In the genomic region with DNA sequence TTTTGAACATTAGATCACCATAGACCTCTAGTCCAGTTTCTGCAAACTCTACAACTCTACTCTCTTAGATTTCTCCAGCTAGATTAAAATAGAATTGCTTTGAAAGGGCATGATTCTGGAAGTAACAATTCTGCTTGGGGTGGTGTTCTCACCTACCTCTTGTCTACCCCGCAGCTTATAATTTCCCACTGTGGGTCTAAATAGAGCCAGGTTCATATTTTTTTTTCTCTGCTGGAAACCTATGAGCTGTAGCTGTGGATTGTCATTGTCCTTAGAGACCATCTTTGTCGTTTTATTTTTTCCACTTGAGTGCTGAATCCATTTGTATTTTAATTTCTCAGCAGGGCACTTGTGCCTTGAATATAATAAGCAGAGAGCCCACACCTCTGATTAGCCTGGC, we compare ENCODE assay signal across 20 mouse cellular contexts.
DNase-seq lines count a peak whose midpoint lies in the region; ATAC-seq and TF ChIP-seq lines count a peak whose summit lies in the region.
"Had no signal": no experiment of that assay in that cellular context is flagged by ENCODE, and none has a peak within 500 bp of the region (broad histone marks: within the 10 kb centered on the region; RNA-seq: fewer than 3 reads in every experiment).

No protein-coding gene starts in this region.

- ATAC-seq in forebrain, embryonic 14.5 days: no peak
- no peak for ATAC-seq in forebrain, embryonic 16.5 days
- no peak; the same call in 1 of the 2 replicates for ATAC-seq in midbrain, embryonic 14.5 days (ENCODE audit: low FRiP score, low TSS enrichment)
- no peak for ATAC-seq in midbrain, embryonic 16.5 days
- ATAC-seq: forebrain, postnatal 0 days had no signal

- H3K27me3 ChIP-seq in forebrain, embryonic 14.5 days (replicated peaks; ENCODE audit: control insufficient read depth, insufficient read depth, low read length): no peaks in the 10 kb centered on the region
- H3K27me3 ChIP-seq in forebrain, embryonic 16.5 days (replicated peaks; ENCODE audit: control insufficient read depth, insufficient read depth, low read length): no peaks in the 10 kb centered on the region
- H3K27me3 ChIP-seq in midbrain, embryonic 14.5 days (ENCODE audit: control insufficient read depth, insufficient read depth, low read length): no peaks in the 10 kb centered on the region
- H3K27me3 ChIP-seq in midbrain, embryonic 16.5 days (ENCODE audit: control insufficient read depth, insufficient read depth, low read depth, low read length): no peaks in the 10 kb centered on the region
- H3K27me3 ChIP-seq: embryonic facial prominence, embryonic 12.5 days; forebrain, embryonic 12.5 days had no signal

- no peak for TF ChIP-seq POLR2A in brain, embryonic 14.5 days (IDR thresholded peaks at IDR 0.05; ENCODE audit: borderline replicate concordance, extremely low read depth, insufficient read depth, insufficient read length, poor library complexity, severe bottlenecking)

- 26% methylated on average over 2 of the region's 2 CpGs for WGBS in forebrain, embryonic 14.5 days
- 22% methylated on average over 2 of the region's 2 CpGs for whole genome bisulfite sequencing in forebrain, embryonic 16.5 days
- 26% methylated on average over 2 of the region's 2 CpGs for WGBS in midbrain, embryonic 14.5 days
- WGBS in midbrain, embryonic 16.5 days: 20% methylated on average over 2 of the region's 2 CpGs

- H3K4me3 ChIP-seq in forebrain, embryonic 14.5 days (ENCODE audit: low read depth, low read length): no peak overlapping the region
- no peak overlapping the region for H3K4me3 ChIP-seq in forebrain, embryonic 16.5 days (replicated peaks; ENCODE audit: low read length)
- no peak overlapping the region for H3K4me3 ChIP-seq in midbrain, embryonic 14.5 days (replicated peaks; ENCODE audit: low read depth, low read length)
- H3K4me3 ChIP-seq in midbrain, embryonic 16.5 days (ENCODE audit: low read depth, low read length): no peak overlapping the region
- H3K4me3 ChIP-seq: embryonic facial prominence, embryonic 10.5 days; embryonic facial prominence, embryonic 12.5 days; forebrain, embryonic 12.5 days had no signal

- no peak overlapping the region for H3K9ac ChIP-seq in forebrain, embryonic 14.5 days (ENCODE audit: low read length)
- H3K9ac ChIP-seq in forebrain, embryonic 16.5 days (replicated peaks; ENCODE audit: low read depth, low read length): no peak overlapping the region
- H3K9ac ChIP-seq in midbrain, embryonic 14.5 days (replicated peaks; ENCODE audit: low read length): no peak overlapping the region
- no peak overlapping the region for H3K9ac ChIP-seq in midbrain, embryonic 16.5 days (ENCODE audit: low read depth, low read length)
- H3K9ac ChIP-seq: embryonic facial prominence, embryonic 12.5 days; forebrain, embryonic 12.5 days; forebrain, postnatal 0 days had no signal

- H3K36me3 ChIP-seq in forebrain, embryonic 14.5 days (ENCODE audit: control insufficient read depth, insufficient read depth, low read length): no peaks in the 10 kb centered on the region
- H3K36me3 ChIP-seq in forebrain, embryonic 16.5 days (ENCODE audit: control insufficient read depth, insufficient read depth): no peaks in the 10 kb centered on the region
- H3K36me3 ChIP-seq in midbrain, embryonic 14.5 days (ENCODE audit: control insufficient read depth, insufficient read depth, low read length): no peaks in the 10 kb centered on the region
- no peaks in the 10 kb centered on the region for H3K36me3 ChIP-seq in midbrain, embryonic 16.5 days (ENCODE audit: control insufficient read depth, insufficient read depth, low read length)
- H3K36me3 ChIP-seq: embryonic facial prominence, embryonic 10.5 days; embryonic facial prominence, embryonic 12.5 days; forebrain, embryonic 12.5 days had no signal

- DNase-seq in forebrain, embryonic 14.5 days (ENCODE audit: low spot score): peak; percentile 11
- peak; percentile 25 for DNase-seq in midbrain, embryonic 14.5 days
- peak; percentile 18 for DNase-seq in retina, embryonic 14.5 days (ENCODE audit: low spot score)
- DNase-seq in retina, postnatal 1 day: no peak
- DNase-seq in brain, embryonic 14.5 days (ENCODE audit: low read depth): peak; percentile 43
- DNase-seq in c-Kit-positive CD71-positive TER-119-positive erythroid progenitor cells, embryonic 14.5 days (ENCODE audit: low spot score): no peak
- DNase-seq: adrenal gland, adult 2 months; adrenal gland, postnatal 10 days; adrenal gland, postnatal 25 days; cerebellum, adult 11-12 months; cerebellum, adult 2 months; cerebellum, adult 9-10 months; cerebellum, postnatal 10 days; cerebellum, postnatal 25 days; forebrain, postnatal 0 days had no signal

- H3K9me3 ChIP-seq in forebrain, embryonic 14.5 days (replicated peaks; ENCODE audit: control insufficient read depth, low read length): no peaks in the 10 kb centered on the region
- H3K9me3 ChIP-seq in forebrain, embryonic 16.5 days (ENCODE audit: control insufficient read depth, low read length): no peaks in the 10 kb centered on the region
- no peaks in the 10 kb centered on the region for H3K9me3 ChIP-seq in midbrain, embryonic 14.5 days (ENCODE audit: control insufficient read depth, low read length)
- no peaks in the 10 kb centered on the region for H3K9me3 ChIP-seq in midbrain, embryonic 16.5 days (replicated peaks; ENCODE audit: control insufficient read depth, low read length, poor library complexity, severe bottlenecking)
- H3K9me3 ChIP-seq: embryonic facial prominence, embryonic 10.5 days; embryonic facial prominence, embryonic 12.5 days; forebrain, embryonic 12.5 days had no signal

- H3K4me2 ChIP-seq in forebrain, embryonic 14.5 days (ENCODE audit: low read length): no peak overlapping the region
- no peak overlapping the region for H3K4me2 ChIP-seq in forebrain, embryonic 16.5 days (ENCODE audit: low read length)
- no peak overlapping the region for H3K4me2 ChIP-seq in midbrain, embryonic 14.5 days (ENCODE audit: low read length)
- no peak overlapping the region for H3K4me2 ChIP-seq in midbrain, embryonic 16.5 days (ENCODE audit: low read length)
- H3K4me2 ChIP-seq: embryonic facial prominence, embryonic 12.5 days; forebrain, embryonic 12.5 days had no signal

- H3K4me1 ChIP-seq in forebrain, embryonic 14.5 days (ENCODE audit: control insufficient read depth, insufficient read depth, low read length): no peaks in the 10 kb centered on the region; the same call in 1 of the 2 replicates
- no peaks in the 10 kb centered on the region for H3K4me1 ChIP-seq in forebrain, embryonic 16.5 days (replicated peaks; ENCODE audit: control insufficient read depth, insufficient read depth, low read length)
- H3K4me1 ChIP-seq in midbrain, embryonic 14.5 days (ENCODE audit: control insufficient read depth, insufficient read depth, low read length): no peaks in the 10 kb centered on the region
- no peaks in the 10 kb centered on the region for H3K4me1 ChIP-seq in midbrain, embryonic 16.5 days (ENCODE audit: control insufficient read depth, insufficient read depth, low read length)
- H3K4me1 ChIP-seq: embryonic facial prominence, embryonic 10.5 days; embryonic facial prominence, embryonic 12.5 days; forebrain, embryonic 12.5 days had no signal

- H3K27ac ChIP-seq in forebrain, embryonic 14.5 days (ENCODE audit: low read depth, low read length): no peak overlapping the region
- no peak overlapping the region for H3K27ac ChIP-seq in forebrain, embryonic 16.5 days (ENCODE audit: low read length)
- H3K27ac ChIP-seq in midbrain, embryonic 14.5 days (replicated peaks; ENCODE audit: low read depth, low read length): no peak overlapping the region
- no peak overlapping the region for H3K27ac ChIP-seq in midbrain, embryonic 16.5 days (ENCODE audit: low read length)
- H3K27ac ChIP-seq: embryonic facial prominence, embryonic 10.5 days; embryonic facial prominence, embryonic 12.5 days; forebrain, embryonic 12.5 days had no signal

- no peak for TF ChIP-seq CTCF in brain, embryonic 14.5 days (IDR thresholded peaks at IDR 0.05; ENCODE audit: borderline replicate concordance, extremely low read depth, insufficient read depth, insufficient read length)

Comparison
In these comparisons a context has a peak if more than half of its experiments do, and no peak if none do; other contexts are left out.
1. DNase-seq: peak in forebrain, embryonic 14.5 days (single experiment), midbrain, embryonic 14.5 days (single experiment), retina, embryonic 14.5 days (single experiment) and brain, embryonic 14.5 days (single experiment); none in retina, postnatal 1 day (single experiment) and c-Kit-positive CD71-positive TER-119-positive erythroid progenitor cells, embryonic 14.5 days (single experiment).